Mouse (Mus musculus): ENCODE measurements around the gene Zfp641. TPM values are rescaled to one million over a fixed set of nuclear protein-coding genes. Genes with fewer than 3 reads are reported as not detected.

Gene Zfp641
- 0.75 and 0.83 TPM in 2 replicates for polyA plus RNA-seq (2015; fragmentation: Nextera tagmentation; extraction: Ambion mirVana)

DNA sequence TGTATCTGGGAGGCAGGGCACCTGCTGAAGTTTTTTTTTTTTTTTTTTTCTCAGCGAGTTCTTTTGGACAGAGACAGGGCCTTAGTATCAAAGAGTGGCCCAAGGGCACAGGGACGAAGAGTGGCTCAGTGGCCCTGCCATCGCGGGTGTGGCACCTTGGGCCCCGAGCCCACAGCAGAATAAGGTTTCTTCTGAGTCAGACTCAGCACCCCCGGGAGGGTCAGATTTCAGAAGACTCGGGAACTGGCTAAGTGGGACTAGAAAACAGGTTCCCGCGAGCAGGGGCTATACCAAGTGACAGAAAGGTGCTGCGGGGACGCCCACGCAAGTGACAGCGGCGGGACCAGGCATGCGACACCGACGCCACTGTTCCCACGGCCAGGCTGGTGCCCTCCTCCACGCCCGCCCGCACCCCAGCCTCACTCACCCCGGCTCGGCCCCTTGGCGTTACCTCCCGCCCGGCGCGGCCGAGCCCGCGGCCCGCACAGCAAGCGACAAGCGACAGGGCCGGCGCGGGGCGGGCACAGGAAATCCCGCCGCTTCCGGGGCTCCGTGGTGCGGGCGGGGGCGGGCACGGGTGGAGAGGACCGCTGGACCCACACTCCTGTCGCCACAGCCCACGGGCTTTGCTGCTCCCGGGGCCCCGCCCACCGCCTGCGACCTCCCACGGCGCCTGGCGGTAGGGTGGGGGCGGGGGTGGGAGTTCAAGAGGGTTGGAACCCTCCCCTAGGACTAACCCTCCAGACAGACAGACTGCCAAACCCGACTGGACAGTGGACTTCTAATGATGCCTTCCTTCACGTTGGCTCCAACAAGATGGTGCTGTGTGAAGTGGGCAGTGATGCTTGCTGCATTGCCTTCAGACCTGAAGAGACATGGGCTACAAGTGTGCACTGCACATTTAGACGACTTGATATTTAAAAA lies at the start of gene Zfp641:
TSS of gene Zfp641 (minus strand) at position 534 of the 924 bp plus-strand sequence.
- ATAC-seq (ENCODE audit: insufficient number of reproducible peaks, low FRiP score, low TSS enrichment, low read depth), result 0 out of 2 replicates have a peak, but pooled peaks have one; percentile 47
- Histone ChIP-seq H3K4me1 (0 out of 2 replicates have a peak, but pooled peaks cover 4% of the 10 kb centered on the region), H3K27me3 (no peaks in the 10 kb centered on the region), H3K4me3 (replicated peaks) (peak within 1 kb of the TSS; percentile 62), H3K4me2 (replicated peaks) (peak within 1 kb of the TSS; percentile 95), H3K9me3 (replicated peaks) (no peaks in the 10 kb centered on the region), H3K36me3 (no peaks in the 10 kb centered on the region), H3K9ac (peak within 1 kb of the TSS; percentile 57), H3K27ac (replicated peaks) (no peak within 1 kb of the TSS)
- 1% methylated on average over 59 of the region's 60 CpGs for WGBS

DNA sequence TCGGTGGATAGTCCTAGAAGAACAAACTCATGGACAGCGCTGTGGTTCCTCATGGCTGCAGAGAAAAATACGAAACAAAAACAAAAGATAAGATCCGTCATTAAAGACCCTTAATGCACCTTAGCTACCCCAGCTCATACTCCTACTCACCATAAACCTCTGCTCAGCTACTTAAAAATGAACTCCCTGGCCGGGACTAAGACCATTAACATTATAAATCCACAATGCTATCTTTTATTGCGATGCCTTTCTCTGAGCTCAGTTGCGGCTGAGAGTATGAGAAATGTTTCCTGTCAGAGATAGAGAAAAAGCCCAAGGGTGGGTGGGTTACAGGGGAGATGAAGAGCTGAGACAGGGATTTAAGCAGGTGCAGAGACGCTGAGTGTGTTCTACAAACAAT lies 44.9 kb upstream of the Zfp641 start, which contains the start of gene Olfr284:
TSS of gene Olfr284 (minus strand) at position 101 of the 400 bp plus-strand sequence.
- no peak within 1 kb of the TSS for H3K27ac ChIP-seq (replicated peaks)
- no peak within 1 kb of the TSS for H3K9ac ChIP-seq
- ATAC-seq (ENCODE audit: insufficient number of reproducible peaks, low FRiP score, low TSS enrichment, low read depth), result no peak
- no peaks in the 10 kb centered on the region for H3K9me3 ChIP-seq (replicated peaks)
- H3K4me3 ChIP-seq (replicated peaks), result no peak within 1 kb of the TSS
- 87% methylated on average over 8 of the region's 8 CpGs for WGBS
- no peak within 1 kb of the TSS for H3K4me2 ChIP-seq (replicated peaks)
- H3K36me3 ChIP-seq, result no peaks in the 10 kb centered on the region
- H3K27me3 ChIP-seq, result no peaks in the 10 kb centered on the region
- H3K4me1 ChIP-seq, result no peaks in the 10 kb centered on the region

GRCm38 (mm10) chr15:98317177-98317724 lies 21.3 kb upstream of the Zfp641 start, which contains the start of gene Olfr285:
Olfr285 (minus strand) TSS chr15:98317353.
- ATAC-seq (ENCODE audit: insufficient number of reproducible peaks, low FRiP score, low TSS enrichment, low read depth), result no peak
- 86% methylated on average over 5 of the region's 5 CpGs for WGBS
- Histone ChIP-seq H3K4me2 (replicated peaks) (no peak within 1 kb of the TSS), H3K9me3 (replicated peaks) (no peaks in the 10 kb centered on the region), H3K9ac (no peak within 1 kb of the TSS), H3K27ac (replicated peaks) (no peak within 1 kb of the TSS), H3K4me1 (no peaks in the 10 kb centered on the region), H3K27me3 (no peaks in the 10 kb centered on the region), H3K4me3 (replicated peaks) (no peak within 1 kb of the TSS), H3K36me3 (no peaks in the 10 kb centered on the region)

- 42% methylated on average over 6 of the region's 6 CpGs for WGBS
- Histone ChIP-seq H3K27me3 (no peaks in the 10 kb centered on the region), H3K9ac (no peak overlapping the region), H3K4me1 (no peaks in the 10 kb centered on the region), H3K36me3 (no peaks in the 10 kb centered on the region), H3K4me2 (replicated peaks) (no peak overlapping the region), H3K9me3 (replicated peaks) (no peaks in the 10 kb centered on the region), H3K27ac (replicated peaks) (no peak overlapping the region), H3K4me3 (replicated peaks) (no peak overlapping the region)
- no peak for ATAC-seq (ENCODE audit: insufficient number of reproducible peaks, low FRiP score, low TSS enrichment, low read depth)
These were observed 19.7 kb upstream of the Zfp641 start for GRCm38 (mm10) chr15:98315703-98316102.

DNA sequence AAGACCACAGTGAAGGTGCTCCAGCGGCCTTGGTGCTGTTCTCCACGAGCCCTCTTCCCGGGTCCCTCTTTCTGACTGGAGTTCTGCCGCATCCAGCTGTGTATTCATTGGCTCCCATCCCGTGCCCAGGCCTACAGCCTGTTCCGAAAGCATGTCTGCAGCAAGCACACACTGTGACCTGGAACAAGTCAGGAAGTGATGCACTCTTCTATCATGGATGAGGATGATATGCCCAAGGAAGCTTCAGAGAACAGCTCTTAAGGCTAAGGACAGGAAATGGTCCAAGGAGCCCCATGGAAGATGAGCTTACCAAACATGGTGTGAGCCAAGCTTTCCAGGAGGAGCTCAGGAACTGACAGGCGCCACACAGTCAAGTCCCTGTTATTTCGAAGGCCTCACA lies 2.3 kb downstream of the Zfp641 start:
- 0 out of 2 replicates have a peak, but pooled peaks cover 4% of the 10 kb centered on the region for H3K4me1 ChIP-seq
- no peak overlapping the region for H3K4me3 ChIP-seq (replicated peaks)
- H3K9ac ChIP-seq, result no peak overlapping the region
- ATAC-seq (ENCODE audit: insufficient number of reproducible peaks, low FRiP score, low TSS enrichment, low read depth), result no peak
- WGBS, result 93% methylated on average over 8 of the region's 8 CpGs
- no peaks in the 10 kb centered on the region for H3K27me3 ChIP-seq
- no peaks in the 10 kb centered on the region for H3K9me3 ChIP-seq (replicated peaks)
- no peak overlapping the region for H3K4me2 ChIP-seq (replicated peaks)
- H3K27ac ChIP-seq (replicated peaks), result no peak overlapping the region
- H3K36me3 ChIP-seq, result no peaks in the 10 kb centered on the region

DNA sequence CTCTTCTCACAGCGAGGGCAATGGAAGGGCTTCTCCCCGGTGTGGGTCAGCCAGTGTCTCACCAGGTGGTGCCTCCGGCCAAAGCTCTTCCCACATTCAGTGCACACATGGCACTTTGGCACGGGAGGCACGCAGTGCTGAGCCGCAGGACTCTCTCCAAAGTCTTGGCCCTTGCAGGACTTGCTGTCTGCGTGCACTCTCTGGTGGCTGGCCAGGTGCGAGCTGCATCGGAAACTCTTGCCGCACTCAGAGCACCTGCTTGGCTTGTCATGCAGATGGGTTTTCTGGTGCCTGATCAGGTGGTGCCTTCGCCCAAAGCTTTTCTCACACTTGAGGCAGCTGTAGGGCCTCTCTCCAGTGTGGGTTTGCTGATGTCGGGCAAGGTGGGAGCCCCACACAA lies 7.4 kb downstream of the Zfp641 start:
- ATAC-seq (ENCODE audit: insufficient number of reproducible peaks, low FRiP score, low TSS enrichment, low read depth), result no peak
- WGBS, result 79% methylated on average over 12 of the region's 12 CpGs
- H3K27ac ChIP-seq (replicated peaks), result no peak overlapping the region
- no peaks in the 10 kb centered on the region for H3K36me3 ChIP-seq
- no peak overlapping the region for H3K4me2 ChIP-seq (replicated peaks)
- H3K27me3 ChIP-seq, result no peaks in the 10 kb centered on the region
- no peak overlapping the region for H3K4me3 ChIP-seq (replicated peaks)
- H3K9ac ChIP-seq, result no peak overlapping the region
- H3K4me1 ChIP-seq, result no peaks in the 10 kb centered on the region
- no peaks in the 10 kb centered on the region for H3K9me3 ChIP-seq (replicated peaks)

DNA sequence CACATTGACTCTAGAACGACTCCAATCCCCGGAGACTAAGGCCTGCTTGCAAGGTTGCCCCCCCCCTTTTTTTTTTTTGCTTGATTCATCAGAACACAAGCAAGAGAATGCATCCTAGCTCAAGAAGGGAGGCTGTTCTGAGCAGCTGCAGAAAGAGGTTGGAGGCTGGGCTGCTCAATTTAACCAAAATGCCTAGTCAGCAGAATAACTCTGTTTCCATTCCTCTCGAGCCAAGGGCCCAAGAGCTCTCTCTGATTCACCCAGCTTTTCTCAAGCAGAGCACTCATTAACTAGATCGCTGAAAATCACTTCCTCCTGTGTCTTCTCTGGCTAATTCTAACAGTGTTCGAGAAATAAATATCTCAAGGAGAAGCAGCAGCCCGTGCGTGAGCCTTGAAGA lies 9.5 kb downstream of the Zfp641 start:
- Histone ChIP-seq H3K9ac (no peak overlapping the region), H3K27ac (replicated peaks) (no peak overlapping the region), H3K4me1 (no peaks in the 10 kb centered on the region), H3K36me3 (no peaks in the 10 kb centered on the region), H3K9me3 (replicated peaks) (no peaks in the 10 kb centered on the region), H3K4me2 (replicated peaks) (no peak overlapping the region), H3K4me3 (replicated peaks) (no peak overlapping the region), H3K27me3 (no peaks in the 10 kb centered on the region)
- WGBS, result 55% methylated on average over 7 of the region's 7 CpGs
- no peak for ATAC-seq (ENCODE audit: insufficient number of reproducible peaks, low FRiP score, low TSS enrichment, low read depth)

- Histone ChIP-seq H3K27me3 (no peaks in the 10 kb centered on the region), H3K4me2 (replicated peaks) (no peak overlapping the region), H3K27ac (replicated peaks) (no peak overlapping the region), H3K9ac (no peak overlapping the region), H3K4me3 (replicated peaks) (no peak overlapping the region), H3K9me3 (replicated peaks) (no peaks in the 10 kb centered on the region), H3K4me1 (no peaks in the 10 kb centered on the region), H3K36me3 (no peaks in the 10 kb centered on the region)
- WGBS, result 78% methylated on average over 7 of the region's 7 CpGs
- no peak for ATAC-seq (ENCODE audit: insufficient number of reproducible peaks, low FRiP score, low TSS enrichment, low read depth)
These were observed 38.2 kb downstream of the Zfp641 start for GRCm38 (mm10) chr15:98257776-98258175.

- 88% methylated on average over 8 of the region's 8 CpGs for WGBS
- no peak for ATAC-seq (ENCODE audit: insufficient number of reproducible peaks, low FRiP score, low TSS enrichment, low read depth)
- Histone ChIP-seq H3K27ac (replicated peaks) (no peak within 1 kb of the TSS), H3K27me3 (no peaks in the 10 kb centered on the region), H3K9me3 (replicated peaks) (no peaks in the 10 kb centered on the region), H3K4me3 (replicated peaks) (no peak within 1 kb of the TSS), H3K4me2 (replicated peaks) (no peak within 1 kb of the TSS), H3K36me3 (no peaks in the 10 kb centered on the region), H3K9ac (no peak within 1 kb of the TSS), H3K4me1 (no peaks in the 10 kb centered on the region)
These were observed 38.8 kb downstream of the Zfp641 start, which contains the start of gene H1fnt for GRCm38 (mm10) chr15:98257193-98257592. H1fnt (minus strand) TSS chr15:98257293.

GRCm38 (mm10) chr15:98256271-98256670 lies 39.7 kb downstream of the Zfp641 start:
- H3K4me2 ChIP-seq (replicated peaks), result no peak overlapping the region
- no peaks in the 10 kb centered on the region for H3K36me3 ChIP-seq
- no peak overlapping the region for H3K27ac ChIP-seq (replicated peaks)
- H3K27me3 ChIP-seq, result no peaks in the 10 kb centered on the region
- WGBS, result 92% methylated on average over 13 of the region's 13 CpGs
- no peak for ATAC-seq (ENCODE audit: insufficient number of reproducible peaks, low FRiP score, low TSS enrichment, low read depth)
- no peaks in the 10 kb centered on the region for H3K4me1 ChIP-seq
- no peak overlapping the region for H3K9ac ChIP-seq
- no peak overlapping the region for H3K4me3 ChIP-seq (replicated peaks)
- no peaks in the 10 kb centered on the region for H3K9me3 ChIP-seq (replicated peaks)
